ENCODE assay signal across 8 mouse cellular contexts in genomic region chr19:28679776-28680391, GRCm38 (mm10). TPM values are rescaled to one million over a fixed set of nuclear protein-coding genes. Genes with fewer than 3 reads are reported as not detected.
DNase-seq lines count a peak whose midpoint lies in the region; ATAC-seq and TF ChIP-seq lines count a peak whose summit lies in the region.

Gene Glis3, minus strand, starts transcription at chr19:28680077.

- peak within 1 kb of the TSS; percentile 93 for H3K4me2 ChIP-seq in limb, embryonic 15.5 days
- peak within 1 kb of the TSS; percentile 99 for H3K4me2 ChIP-seq in midbrain, embryonic 15.5 days

- TF ChIP-seq EP300 in heart, adult 2 months (IDR thresholded peaks at IDR 0.05; ENCODE audit: insufficient read depth, low read depth, low read length) = no peak

- no peak for TF ChIP-seq POLR2A in heart, adult 2 months (IDR thresholded peaks at IDR 0.05; ENCODE audit: insufficient read depth, low read depth, low read length)

- ATAC-seq in limb, embryonic 15.5 days (ENCODE audit: insufficient number of reproducible peaks, low FRiP score, low TSS enrichment, low read depth) = peak; percentile 66
- peak; percentile 91 for ATAC-seq in midbrain, embryonic 15.5 days (replicated peaks)

- H3K27me3 ChIP-seq in heart, adult 2 months (ENCODE audit: control insufficient read depth, insufficient read depth, low read length) = peaks cover 4% of the 10 kb centered on the region; the same call in 1 of the 2 replicates
- H3K27me3 ChIP-seq in limb, embryonic 15.5 days = peaks cover 10% of the 10 kb centered on the region
- H3K27me3 ChIP-seq in midbrain, embryonic 15.5 days (replicated peaks) = peaks cover 36% of the 10 kb centered on the region

- H3K79me2 ChIP-seq in heart, adult 2 months (replicated peaks; ENCODE audit: control insufficient read depth, insufficient read depth, low read length) = no peaks in the 10 kb centered on the region

- intact Hi-C loops in heart, adult 2 months (cut with DNase I) = no loop called here

- TF ChIP-seq CTCF in heart, adult 2 months (IDR thresholded peaks at IDR 0.05) = no peak; the same call in 1 of the 2 replicates

- H3K4me3 ChIP-seq in heart, adult 2 months = peak within 1 kb of the TSS; percentile 59
- peak within 1 kb of the TSS; percentile 54 for H3K4me3 ChIP-seq in limb, embryonic 15.5 days
- peak within 1 kb of the TSS; percentile 53 for H3K4me3 ChIP-seq in midbrain, embryonic 15.5 days

- no peaks in the 10 kb centered on the region for H3K36me3 ChIP-seq in heart, adult 2 months (ENCODE audit: control insufficient read depth, insufficient read depth, low read length)
- no peaks in the 10 kb centered on the region for H3K36me3 ChIP-seq in limb, embryonic 15.5 days
- no peaks in the 10 kb centered on the region for H3K36me3 ChIP-seq in midbrain, embryonic 15.5 days (replicated peaks)

- no peaks in the 10 kb centered on the region for H3K9me3 ChIP-seq in limb, embryonic 15.5 days
- H3K9me3 ChIP-seq in midbrain, embryonic 15.5 days = no peaks in the 10 kb centered on the region

- no peaks in the 10 kb centered on the region; the same call in none of the 2 replicates for H3K4me1 ChIP-seq in heart, adult 2 months (ENCODE audit: control insufficient read depth, insufficient read depth, low read length)
- peaks cover 24% of the 10 kb centered on the region for H3K4me1 ChIP-seq in limb, embryonic 15.5 days
- H3K4me1 ChIP-seq in midbrain, embryonic 15.5 days = peaks cover 23% of the 10 kb centered on the region

- H3K27ac ChIP-seq in heart, adult 2 months = peak within 1 kb of the TSS; percentile 26; the same call in 1 of the 2 replicates
- H3K27ac ChIP-seq in limb, embryonic 15.5 days = peak within 1 kb of the TSS; percentile 65
- no peak within 1 kb of the TSS for H3K27ac ChIP-seq in midbrain, embryonic 15.5 days

- DNase-seq in layer of hippocampus, adult 18-20 months (ENCODE audit: low spot score in 2 of 2) = no peak
- DNase-seq in layer of hippocampus, adult 9-10 months (ENCODE audit: low spot score) = no peak
- peak; percentile 86 for DNase-seq in embryo, embryonic 11 days
- peak; percentile 73 to 81 for DNase-seq in heart, adult 2 months
- DNase-seq in kidney, adult 18-20 months = peak; percentile 80
- peak; percentile 33 for DNase-seq in testis, postnatal 14 days (ENCODE audit: low spot score)

- WGBS in heart, adult 2 months = under 1% methylated on average over 58 of the region's 66 CpGs
- under 1% methylated on average over 53 of the region's 66 CpGs for WGBS in limb, embryonic 15.5 days
- under 1% methylated on average over 60 of the region's 66 CpGs for WGBS in midbrain, embryonic 15.5 days

- H3K9ac ChIP-seq in heart, adult 2 months (ENCODE audit: low read depth, low read length) = peak within 1 kb of the TSS; percentile 76
- peak within 1 kb of the TSS; percentile 35 for H3K9ac ChIP-seq in limb, embryonic 15.5 days
- H3K9ac ChIP-seq in midbrain, embryonic 15.5 days = peak within 1 kb of the TSS; percentile 47

RNA-seq across cellular contexts. Expression of gene Glis3, which starts in this region (rescaled TPM):
- total RNA-seq in layer of hippocampus, adult 18-20 months (2021) = 10 to 100 TPM; 25.0 to 30.6 TPM
- total RNA-seq in heart, adult 2 months (2021) = 1 to 10 TPM; 1.1 to 1.3 TPM
- polyA plus RNA-seq in heart, adult 2 months (2012; rRNA removed) = 0.50 and 0.55 TPM in 2 replicates
- 2.7 and 3.0 TPM in 2 replicates for polyA plus RNA-seq in limb, embryonic 15.5 days (2015; fragmentation: Nextera tagmentation; extraction: Ambion mirVana)
- polyA plus RNA-seq in midbrain, embryonic 15.5 days (2015; fragmentation: Nextera tagmentation; extraction: Ambion mirVana) = 3.3 and 4.6 TPM in 2 replicates

Comparison
In these comparisons a context has a peak if more than half of its experiments do, and no peak if none do; other contexts are left out.
1. RNA of gene Glis3 (total RNA-seq): 25.0 to 30.6 TPM in layer of hippocampus, adult 18-20 months; 1.1 to 1.3 TPM in heart, adult 2 months; every median in the first group is over 10 times any median in the second.
2. DNase-seq: peak in embryo, embryonic 11 days (single experiment), heart, adult 2 months (2 of 2), kidney, adult 18-20 months (single experiment) and testis, postnatal 14 days (single experiment); none in layer of hippocampus, adult 18-20 months (0 of 2) and layer of hippocampus, adult 9-10 months (single experiment).
3. Peak in every context shown above with its lines, with median percentiles within 50 percentile points of each other: H3K4me3 ChIP-seq and H3K9ac ChIP-seq.